Mouse (Mus musculus): ENCODE data around the gene Mtf1. TPM values are rescaled to one million over a fixed set of nuclear protein-coding genes. Genes with fewer than 3 reads are reported as not detected.

Gene Mtf1
- total RNA-seq, 2 experiments from 2014 or later: 24.0 to 24.7 TPM

DNA sequence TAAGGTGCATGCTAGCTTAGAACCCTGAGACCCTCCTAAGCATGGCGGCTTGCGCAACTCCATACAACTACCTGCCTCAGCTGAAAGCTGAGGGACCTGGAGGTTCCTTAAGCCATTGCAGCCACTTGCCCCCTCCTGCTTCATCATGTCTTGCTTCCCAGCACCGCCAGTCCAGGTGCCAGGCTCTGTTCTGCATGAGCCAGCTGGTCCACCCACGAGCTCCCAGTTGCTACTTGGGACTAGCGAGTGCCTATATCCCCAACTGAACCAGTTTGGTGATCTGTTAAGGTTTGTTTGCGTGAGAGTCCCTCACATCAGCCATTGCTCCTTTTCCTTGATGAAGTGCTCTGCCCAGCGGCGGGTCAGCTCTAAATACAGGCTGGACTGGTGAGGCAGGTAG is 54.4 kb downstream of the Mtf1 start:
- no peak for DNase-seq

DNA sequence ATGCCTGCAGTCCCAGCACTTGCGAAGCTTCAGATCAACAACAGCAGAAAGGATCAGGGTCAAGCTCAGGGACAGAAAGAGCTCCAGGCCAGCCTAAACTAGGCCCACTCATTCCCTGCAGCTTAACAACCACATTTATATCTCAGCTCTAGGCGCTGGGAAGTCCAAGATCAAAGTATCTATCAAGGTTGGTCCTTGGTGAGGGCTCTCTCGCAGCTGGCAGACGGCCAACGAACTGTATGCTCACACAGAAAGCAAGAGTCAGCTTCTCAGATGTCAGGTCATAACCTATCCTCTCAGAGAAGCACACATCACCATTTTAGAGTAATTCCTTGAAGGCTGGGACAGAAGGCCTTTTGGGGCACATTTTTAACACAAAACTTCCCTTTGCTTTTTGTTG is 56.5 kb downstream of the Mtf1 start:
- DNase-seq: peak; percentile 83

DNA sequence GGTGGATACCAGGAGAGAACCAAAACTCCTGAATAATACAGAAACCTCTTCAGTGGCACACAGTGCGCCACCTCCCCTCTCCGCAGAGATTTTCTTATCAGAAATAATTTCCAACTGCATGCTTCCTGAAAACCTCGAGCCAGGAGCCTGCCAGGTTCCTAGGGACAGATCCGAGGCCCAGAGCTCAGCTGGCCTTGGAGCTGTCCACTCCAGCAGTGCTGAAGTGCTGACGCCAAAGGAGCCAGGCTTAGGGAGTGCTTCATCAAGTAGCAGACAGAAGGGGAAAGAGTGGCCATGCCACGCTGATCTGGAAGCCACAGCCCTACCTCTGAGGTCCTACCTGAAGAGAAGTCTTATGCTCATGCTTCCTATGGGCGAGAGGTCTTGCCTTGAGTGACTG is 58.5 kb downstream of the Mtf1 start:
- peak; percentile 92 for DNase-seq

DNA sequence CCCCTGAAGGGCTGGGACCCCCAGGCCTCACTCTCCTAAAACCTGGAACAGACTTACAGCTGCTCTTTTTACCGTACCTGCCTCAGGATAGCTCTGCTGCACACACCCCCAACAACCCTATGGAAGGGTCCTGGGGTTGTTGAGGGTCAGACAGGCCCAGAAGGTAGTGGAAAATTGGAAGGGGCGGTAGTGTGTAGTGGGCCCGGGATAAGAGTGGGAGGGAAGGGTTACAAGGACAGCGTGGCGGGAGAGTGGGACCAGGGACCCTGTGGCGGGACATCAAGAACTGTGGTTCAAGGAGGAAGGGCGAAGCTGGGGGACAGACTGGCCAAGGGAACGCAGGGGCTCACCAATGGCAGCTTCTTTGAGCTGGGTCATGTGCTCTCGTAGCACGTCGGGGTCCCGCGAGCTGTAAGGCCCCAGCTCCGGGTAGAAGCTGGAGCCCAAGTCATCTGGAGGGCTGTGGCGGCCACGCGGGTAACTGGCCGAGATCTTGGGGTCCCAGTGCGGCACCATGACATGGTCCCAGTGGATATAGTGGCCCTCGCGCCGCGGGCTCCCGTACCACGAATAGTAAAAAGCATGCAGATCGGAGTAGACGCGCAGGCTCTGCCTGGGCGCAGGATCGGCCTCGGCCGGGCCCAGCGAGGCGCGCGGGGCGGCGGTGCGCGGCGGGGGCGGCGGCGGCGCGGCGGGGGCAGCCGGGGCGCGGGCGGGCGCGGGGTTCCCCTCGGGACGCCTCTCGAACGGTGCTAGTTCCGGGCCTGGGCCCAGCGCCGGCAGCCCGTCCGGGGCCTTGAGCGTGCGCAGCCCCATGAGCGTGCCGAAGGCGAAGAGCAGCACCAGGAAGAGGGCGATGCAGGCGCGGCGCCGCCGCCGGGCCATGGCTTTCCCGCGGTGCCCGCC is 59.6 kb downstream of the Mtf1 start, which contains the start of gene Maneal:
TSS of gene Maneal (minus strand) at position 889 of the 906 bp plus-strand sequence.
- no peak for DNase-seq

DNA sequence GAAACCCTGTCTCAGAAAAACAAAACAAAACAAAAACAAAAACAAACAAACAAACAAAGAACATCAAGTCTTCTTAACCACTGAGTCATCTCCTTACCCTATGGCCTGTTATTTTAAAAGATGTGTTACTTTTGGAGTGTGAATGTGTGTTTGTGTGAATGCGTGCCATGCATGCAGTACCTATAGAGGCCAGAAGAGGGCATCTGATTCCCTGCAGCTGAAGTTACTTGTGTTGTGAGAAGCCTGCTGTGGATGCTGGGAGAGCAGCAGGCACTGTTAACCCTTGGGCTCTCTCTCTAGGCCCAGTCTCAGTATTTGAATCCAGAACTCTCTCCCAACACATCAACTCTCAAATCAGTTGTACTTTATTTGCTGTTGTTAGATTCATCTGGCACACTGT is 70.8 kb downstream of the Mtf1 start:
- DNase-seq: no peak

DNA sequence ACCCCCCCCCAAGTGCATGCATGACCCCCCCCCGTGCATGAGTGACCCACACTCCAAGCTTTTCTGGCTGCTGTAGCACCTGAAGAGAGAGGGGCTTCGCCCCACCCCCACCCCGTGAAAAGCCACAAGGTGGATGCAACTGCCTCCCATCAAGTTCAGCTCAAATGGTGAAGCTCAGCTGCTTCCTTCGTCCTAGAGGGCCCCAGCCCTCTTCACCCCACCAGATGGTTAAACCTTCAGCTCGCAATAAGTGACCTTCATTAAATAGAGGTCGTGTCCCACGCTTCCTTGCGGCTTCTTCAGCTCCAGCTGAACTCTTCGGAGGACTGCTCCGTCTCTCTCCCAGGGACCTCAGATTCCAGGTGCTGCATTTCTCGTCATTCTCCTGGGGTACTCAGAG is 78.7 kb downstream of the Mtf1 start, which contains the start of gene Epha10:
TSS of gene Epha10 (plus strand) at position 301 of the 400 bp plus-strand sequence.
- DNase-seq: no peak

DNA sequence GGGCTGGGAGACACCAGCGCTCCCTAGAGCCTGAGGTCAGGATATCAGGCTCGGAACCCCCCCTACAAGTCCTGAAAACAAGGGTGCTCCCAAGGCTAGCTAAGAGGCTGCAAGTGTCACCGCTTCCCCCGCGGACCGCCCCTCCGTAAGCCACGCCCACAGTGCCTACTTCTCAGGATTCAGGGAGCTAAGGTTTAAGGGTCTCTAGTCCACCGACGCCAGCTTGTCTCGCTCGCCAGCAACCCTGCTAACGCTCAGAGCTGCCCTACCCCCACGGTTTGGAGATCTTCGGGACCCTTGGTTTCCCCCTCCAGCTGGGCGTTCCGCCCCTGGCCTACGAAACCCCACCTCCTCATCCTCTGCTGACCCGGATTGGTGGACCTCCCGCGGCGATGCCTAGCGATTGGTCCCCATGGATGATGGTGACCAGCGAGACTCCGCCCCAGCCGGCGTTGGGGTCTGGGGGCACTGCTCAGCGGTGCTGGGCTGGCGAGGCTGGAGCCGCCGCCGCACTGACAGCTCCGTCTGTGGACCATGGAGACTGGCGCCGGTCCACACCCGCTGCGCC is 79.5 kb downstream of the Mtf1 start:
- DNase-seq: peak; percentile 47

DNA sequence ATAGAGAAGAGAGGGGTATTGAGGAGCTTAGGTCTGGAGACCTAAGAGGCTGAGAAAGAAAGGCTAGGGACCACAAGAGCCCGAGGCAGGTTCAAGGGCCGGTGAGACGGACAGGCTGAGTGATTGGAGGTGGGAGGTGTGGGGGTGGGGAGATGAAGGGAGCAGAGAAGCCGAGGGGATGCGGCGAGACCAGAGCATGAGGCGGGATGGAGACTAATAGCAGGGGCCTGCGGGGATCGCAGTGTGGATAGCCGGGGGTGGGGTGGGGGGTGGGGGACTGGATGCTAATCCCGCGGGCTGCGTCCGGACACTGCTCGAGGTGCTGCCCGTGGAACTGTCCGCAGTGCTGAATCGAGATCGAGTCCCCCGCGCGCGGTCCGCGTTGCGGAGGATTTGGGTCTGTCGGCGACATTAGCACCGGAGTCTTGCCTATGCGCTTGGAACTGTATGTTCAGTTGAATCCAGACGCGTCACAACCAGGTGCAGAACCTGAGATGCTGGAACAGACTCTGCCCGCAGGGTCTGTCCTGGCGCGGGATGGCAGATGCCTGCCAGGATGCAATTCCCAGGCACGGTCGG is 80.3 kb downstream of the Mtf1 start:
- DNase-seq: peak; percentile 82

DNA sequence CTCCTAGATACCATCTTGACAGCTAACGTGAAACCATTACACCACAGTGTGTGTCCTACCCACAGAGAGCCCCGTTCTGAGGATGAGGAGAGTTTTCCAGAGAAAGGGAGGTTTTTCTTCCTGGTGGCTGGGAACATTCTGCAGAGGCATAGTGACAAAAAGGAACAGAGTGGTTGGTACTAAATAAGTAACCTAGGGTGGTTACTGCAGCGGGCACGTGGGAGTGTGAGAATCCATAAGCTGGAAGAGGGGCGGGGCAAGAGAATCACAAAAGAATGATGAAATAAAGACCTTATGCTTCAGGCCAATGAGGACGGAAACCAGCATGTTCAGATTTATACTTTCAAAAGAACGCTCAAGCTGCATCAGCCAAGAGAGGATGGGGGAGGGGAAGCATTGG is 86.8 kb downstream of the Mtf1 start:
- DNase-seq: no peak

DNA sequence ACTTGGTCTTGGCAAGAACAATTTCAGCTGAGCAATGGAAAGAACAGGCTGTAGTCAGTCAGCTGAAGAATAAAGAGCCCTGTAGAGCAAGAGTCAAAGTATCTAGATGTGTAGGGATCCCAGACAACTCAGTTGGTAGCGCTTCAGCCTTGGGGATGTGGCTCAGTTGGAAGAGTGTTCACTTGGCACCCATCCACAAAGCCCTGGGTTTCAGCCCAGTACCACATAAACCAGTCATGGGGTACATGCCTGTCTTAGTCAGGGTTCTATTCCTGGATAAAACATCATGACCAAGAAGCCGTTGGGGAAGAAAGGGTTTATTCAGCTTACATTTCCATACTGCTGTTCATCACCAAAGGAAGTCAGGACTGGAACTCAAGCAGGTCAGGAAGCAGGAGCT is 88.0 kb downstream of the Mtf1 start:
- DNase-seq: no peak

DNA sequence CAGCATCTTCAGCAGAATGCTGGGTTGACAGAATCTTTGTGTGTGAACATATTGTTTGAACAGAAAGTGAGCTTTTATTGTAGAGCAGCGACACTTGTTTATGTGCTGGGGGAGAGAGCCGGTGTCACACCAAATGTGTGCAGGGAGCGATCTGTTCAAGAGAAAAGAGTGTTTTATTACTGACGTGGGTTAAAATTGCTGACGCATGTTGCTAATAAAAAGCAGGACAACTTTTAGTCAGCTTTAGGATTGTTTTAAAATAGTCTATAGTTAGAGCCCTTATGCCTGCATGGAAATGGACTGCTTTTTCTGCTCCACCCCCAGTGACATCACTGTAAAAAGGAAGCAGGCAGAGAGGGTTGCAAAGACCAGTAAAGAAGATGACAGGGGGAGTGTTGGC is 88.9 kb downstream of the Mtf1 start:
- no peak for DNase-seq

DNA sequence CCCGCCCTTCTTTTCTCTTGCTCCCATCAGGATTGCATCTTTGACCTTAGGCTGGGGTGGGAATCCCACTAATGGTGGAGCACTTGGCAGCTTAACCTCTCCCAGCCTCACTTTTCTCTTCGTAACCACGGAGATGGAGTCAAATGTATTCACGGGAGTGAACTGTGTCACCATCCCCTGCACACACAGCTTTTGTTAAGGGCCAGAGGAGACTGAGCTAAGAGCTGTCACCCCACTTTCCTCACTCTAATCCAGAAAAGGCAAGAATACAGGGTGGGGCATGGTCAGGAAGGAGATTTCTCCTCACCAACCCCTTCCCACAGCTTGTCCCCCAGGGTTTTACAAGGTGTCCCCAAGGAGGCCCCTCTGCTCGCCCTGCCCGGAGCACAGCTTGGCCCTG is 91.9 kb downstream of the Mtf1 start:
- no peak for DNase-seq

DNA sequence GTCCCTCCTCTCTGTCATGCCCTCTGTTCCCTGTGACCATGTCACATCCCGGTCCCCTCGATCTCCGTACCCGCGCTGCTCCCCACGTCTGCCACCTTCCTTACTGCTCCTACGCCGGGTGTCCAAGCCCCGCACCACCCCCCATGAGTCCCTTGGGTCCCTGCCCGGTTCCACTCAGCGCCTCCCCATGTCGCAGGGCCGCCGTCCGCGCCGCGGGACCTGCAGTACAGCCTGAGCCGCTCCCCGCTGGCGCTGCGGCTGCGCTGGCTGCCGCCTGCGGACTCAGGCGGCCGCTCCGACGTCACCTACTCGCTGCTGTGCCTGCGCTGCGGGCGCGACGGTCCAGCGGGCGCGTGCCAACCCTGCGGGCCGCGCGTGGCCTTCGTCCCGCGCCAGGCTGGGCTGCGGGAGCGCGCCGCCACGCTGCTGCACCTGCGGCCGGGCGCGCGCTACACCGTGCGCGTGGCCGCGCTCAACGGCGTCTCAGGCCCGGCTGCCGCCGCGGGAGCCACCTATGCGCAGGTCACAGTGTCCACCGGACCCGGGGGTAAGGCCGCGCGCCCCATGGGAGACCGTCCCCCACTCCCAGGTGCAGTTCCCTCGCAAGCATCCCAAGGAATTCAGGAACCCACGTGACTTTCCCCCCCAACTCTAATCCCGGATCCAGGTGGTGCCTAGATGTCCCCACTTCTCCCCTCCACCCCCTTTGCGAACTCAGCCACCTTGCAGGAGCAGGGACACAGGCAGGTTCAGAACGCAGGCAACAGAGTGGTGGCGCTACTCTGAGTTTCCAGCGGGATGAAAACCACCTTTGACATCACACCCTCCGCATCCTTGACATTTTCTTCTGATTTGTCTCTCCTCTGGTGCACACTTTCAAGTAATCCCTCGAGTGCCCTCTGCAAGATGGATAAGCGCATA is 92.9 kb downstream of the Mtf1 start:
- peak; percentile 26 for DNase-seq

DNA sequence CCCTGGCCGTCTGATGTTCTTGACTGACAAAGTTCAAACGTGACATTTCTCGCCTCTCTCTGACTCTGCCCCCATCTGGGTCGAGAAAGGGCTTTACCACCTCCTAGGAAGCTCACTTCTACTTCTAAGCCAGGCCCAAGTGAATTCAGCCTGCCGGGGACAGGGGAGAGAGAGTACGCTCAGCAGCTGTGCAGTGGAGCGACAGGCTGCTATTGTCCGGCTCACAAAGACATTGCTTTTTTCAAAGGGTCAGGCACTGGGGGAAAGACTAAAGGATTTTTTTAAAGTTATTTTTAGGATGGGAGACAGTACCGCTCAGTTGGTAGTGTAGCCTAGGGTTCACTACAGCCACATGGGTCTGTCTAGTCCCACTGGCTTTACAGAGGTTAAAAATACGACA is 96.5 kb downstream of the Mtf1 start:
- DNase-seq: no peak

Other genes starting within 250 kb of the Mtf1 start
- not detected for gene 3100002H09Rik, start 191.3 kb upstream of the Mtf1 start, total RNA-seq (2021)
- gene Pou3f1, start 145.3 kb upstream of the Mtf1 start, total RNA-seq (2021): under 1 TPM; 0.24 to 0.27 TPM
- gene Utp11, start 108.5 kb upstream of the Mtf1 start, total RNA-seq (2021): 10 to 100 TPM; 29.4 to 29.9 TPM
- gene Fhl3, start 101.4 kb upstream of the Mtf1 start, total RNA-seq (2021): 10 to 100 TPM in 1 of 2 experiments, 1 to 10 TPM in 1; 9.5 to 15.8 TPM
- 10 to 100 TPM; 39.2 to 40.3 TPM for gene Sf3a3, start 87.3 kb upstream of the Mtf1 start, total RNA-seq (2021)
- 10 to 100 TPM; 20.4 to 25.4 TPM for gene Inpp5b, start 60.3 kb upstream of the Mtf1 start, total RNA-seq (2021)
- 10 to 100 TPM; 34.9 to 42.9 TPM for gene Yrdc, start 48.6 kb downstream of the Mtf1 start, total RNA-seq (2021)
- 10 to 100 TPM; 49.6 to 54.7 TPM for gene 1110065P20Rik, start 49.1 kb downstream of the Mtf1 start, total RNA-seq (2021)
- 1 to 10 TPM; 3.5 to 5.2 TPM for gene Maneal, start 60.1 kb downstream of the Mtf1 start, total RNA-seq (2021)
- gene Epha10, start 78.8 kb downstream of the Mtf1 start, total RNA-seq (2021): 1 to 10 TPM; 4.5 to 4.9 TPM
- gene 9930104L06Rik, start 134.9 kb downstream of the Mtf1 start, total RNA-seq (2021): 10 to 100 TPM in 1 of 2 experiments, 1 to 10 TPM in 1; 9.6 to 11.1 TPM
- 10 to 100 TPM; 18.6 to 19.2 TPM for gene Cdca8, start 137.2 kb downstream of the Mtf1 start, total RNA-seq (2021)
- 1 to 10 TPM; 5.2 to 6.0 TPM for gene Rspo1, start 184.3 kb downstream of the Mtf1 start, total RNA-seq (2021)
- 10 to 100 TPM; 51.9 to 55.5 TPM for gene Gnl2, start 214.5 kb downstream of the Mtf1 start, total RNA-seq (2021)

Data from adrenal gland, postnatal 10 days (tissue).